Mouse (Mus musculus) embryonic fibroblast, embryonic 13.5 days (primary cell): Measurements from ENCODE around the gene Pdrg1.

Experiments used
- CTCF ChIP-seq: IDR thresholded peaks from 2 replicates; pipeline ENCODE4 v1.5.1; 2011; ENCODE audit warnings: mild to moderate bottlenecking, control low read depth, low read length, moderate library complexity, borderline replicate concordance; ENCODE audit not compliant: insufficient read depth
- POLR2A ChIP-seq: IDR thresholded peaks from 2 replicates; pipeline ENCODE4 v1.6.1; 2011; ENCODE audit warnings: low read depth, mild to moderate bottlenecking, control low read depth, low read length, moderate library complexity

- TF ChIP-seq POLR2A: no peak
- no peak for TF ChIP-seq CTCF
These were observed 38.7 kb upstream of the Pdrg1 start for GRCm38 (mm10) chr2:153053896-153054295.
